Mouse (Mus musculus) intestine, embryonic 16.5 days (tissue): Measurements from ENCODE around the gene Pias3. TPM values are rescaled to one million over a fixed set of nuclear protein-coding genes. Genes with fewer than 3 reads are reported as not detected.
"Not testable (repeated sequence)": the region's sequence is repeated elsewhere in the genome, so short reads cannot be mapped to it uniquely, and the experiment has no call there.

Source experiments
- ATAC-seq: fragments of 200-750 bp; cut with Nextera tagmentation; 2 replicates; pipeline ENCODE4 v1.8.0; 2017; ENCODE audit warnings: moderate TSS enrichment, moderate library complexity
- H3K27ac ChIP-seq: fragments of 300-500 bp; sonication (generic); 2 replicates; pipeline ENCODE4 v1.5.1; 2014; ENCODE audit warnings: mild to moderate bottlenecking, low read length
- H3K27me3 ChIP-seq: fragments of 300-500 bp; sonication (generic); replicated peaks from 2 replicates; pipeline ENCODE4 v1.6.1; 2014; ENCODE audit warnings: low read length, control low read depth, mixed read lengths; ENCODE audit not compliant: control insufficient read depth, insufficient read depth
- H3K36me3 ChIP-seq: fragments of 300-500 bp; sonication (generic); 2 replicates; pipeline ENCODE4 v1.6.1; 2014; ENCODE audit warnings: low read length, control low read depth; ENCODE audit not compliant: control insufficient read depth, insufficient read depth
- H3K4me1 ChIP-seq: fragments of 300-500 bp; sonication (generic); 2 replicates; pipeline ENCODE4 v1.6.1; 2014; ENCODE audit warnings: low read length, control low read depth, mixed read lengths; ENCODE audit not compliant: control insufficient read depth, insufficient read depth
- H3K4me2 ChIP-seq: fragments of 300-500 bp; sonication (generic); 2 replicates; pipeline ENCODE4 v1.6.1; 2014; ENCODE audit warnings: low read depth, low read length, control low read depth
- H3K4me3 ChIP-seq: fragments of 300-500 bp; sonication (generic); 2 replicates; pipeline ENCODE4 v1.5.1; 2014; ENCODE audit warnings: mild to moderate bottlenecking, low read length
- H3K9ac ChIP-seq: fragments of 300-500 bp; sonication (generic); 2 replicates; pipeline ENCODE4 v1.6.1; 2014; ENCODE audit warnings: low read depth, low read length
- H3K9me3 ChIP-seq: fragments of 300-500 bp; sonication (generic); 2 replicates; pipeline ENCODE4 v1.6.1; 2016; ENCODE audit warnings: low read length, control low read depth; ENCODE audit not compliant: control insufficient read depth
- WGBS: fragments of 180-500 bp; shearing (Covaris S2); extraction: QIAGEN DNeasy Blood & Tissue Kit; methylation state at CpG from one replicate; pipeline ENCODE4 v1.1.7; 2014; 5-methylcytosine and 5-hydroxymethylcytosine counted together
- polyA plus RNA-seq: library from polyadenylated mRNA; unstranded; fragments of >200 nt; fragmentation: Nextera tagmentation; extraction: Ambion mirVana; gene quantifications from 2 replicates; pipeline ENCODE4 v1.2.1, GENCODE M21; 2015

The Pias3 gene
- polyA plus RNA-seq, 1 experiment from 2014 or later = 35.7 TPM

DNA sequence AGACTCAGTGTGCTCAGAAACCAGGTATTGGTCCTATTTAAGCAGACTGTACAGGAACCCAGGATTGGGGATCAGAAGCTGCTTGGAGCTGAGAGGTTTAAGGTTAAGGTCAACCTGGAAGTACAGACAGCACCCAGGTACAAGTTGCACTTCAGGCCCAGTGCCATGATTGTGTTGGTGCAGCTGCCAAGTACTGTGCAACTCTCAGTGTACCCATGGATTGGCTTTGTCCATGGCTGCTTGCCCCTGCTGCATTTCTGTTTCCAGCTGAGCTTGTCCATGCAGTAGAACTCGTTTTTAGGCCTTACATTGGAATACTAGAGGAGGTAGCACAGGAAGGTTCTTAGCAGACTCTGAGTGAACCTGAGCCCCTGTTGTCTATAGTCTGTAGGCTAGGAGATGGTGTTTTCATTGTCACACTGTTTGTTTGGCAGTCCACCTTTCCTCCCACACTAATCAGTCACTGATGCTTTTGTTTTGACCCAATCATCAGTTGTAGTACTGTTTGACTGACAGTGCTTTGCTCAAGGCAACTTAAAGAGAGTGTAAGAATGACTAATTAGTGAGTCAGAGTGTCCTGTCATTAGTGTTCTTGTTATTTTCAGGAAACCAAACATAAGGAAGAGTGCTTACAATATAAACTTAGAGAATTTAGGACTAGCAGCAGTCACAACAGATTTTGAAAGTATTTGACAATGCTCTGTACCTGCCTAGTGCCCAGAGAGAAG lies 41.0 kb downstream of the Pias3 start:
- ATAC-seq = no peak
- no peak overlapping the region for H3K4me2 ChIP-seq
- H3K27ac ChIP-seq = no peak overlapping the region
- no peak overlapping the region for H3K9ac ChIP-seq
- WGBS = 59% methylated on average over 1 of the region's 1 CpGs
- H3K27me3 ChIP-seq = no peaks in the 10 kb centered on the region
- no peak overlapping the region for H3K4me3 ChIP-seq
- no peaks in the 10 kb centered on the region for H3K9me3 ChIP-seq
- no peaks in the 10 kb centered on the region for H3K4me1 ChIP-seq
- H3K36me3 ChIP-seq = no peaks in the 10 kb centered on the region

DNA sequence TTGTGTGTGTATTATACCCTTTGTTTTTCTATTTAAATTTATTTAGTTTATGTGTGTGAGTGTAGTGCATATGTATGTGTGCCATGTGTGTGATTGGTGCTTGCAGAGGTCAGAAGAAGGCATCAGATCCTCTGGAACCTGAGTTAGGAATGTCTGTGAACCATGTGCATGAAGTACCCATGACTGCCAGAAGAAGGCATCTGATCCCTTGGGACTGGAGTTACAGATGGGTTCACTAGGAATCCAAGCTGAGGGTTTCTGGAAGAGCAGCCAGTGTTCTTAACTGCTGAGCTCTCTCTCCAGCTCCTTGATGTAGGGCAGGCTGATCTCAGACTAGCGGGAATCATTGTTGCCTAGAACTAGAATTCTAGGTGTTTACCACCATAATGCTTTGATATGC lies 41.8 kb downstream of the Pias3 start:
- 78% methylated on average over 1 of the region's 1 CpGs for WGBS
- H3K27me3 ChIP-seq = no peaks in the 10 kb centered on the region
- H3K4me2 ChIP-seq = no peak overlapping the region
- H3K36me3 ChIP-seq = no peaks in the 10 kb centered on the region
- H3K9ac ChIP-seq = no peak overlapping the region
- H3K4me1 ChIP-seq = no peaks in the 10 kb centered on the region
- no peaks in the 10 kb centered on the region for H3K9me3 ChIP-seq
- no peak overlapping the region for H3K4me3 ChIP-seq
- ATAC-seq = no peak
- H3K27ac ChIP-seq = no peak overlapping the region

DNA sequence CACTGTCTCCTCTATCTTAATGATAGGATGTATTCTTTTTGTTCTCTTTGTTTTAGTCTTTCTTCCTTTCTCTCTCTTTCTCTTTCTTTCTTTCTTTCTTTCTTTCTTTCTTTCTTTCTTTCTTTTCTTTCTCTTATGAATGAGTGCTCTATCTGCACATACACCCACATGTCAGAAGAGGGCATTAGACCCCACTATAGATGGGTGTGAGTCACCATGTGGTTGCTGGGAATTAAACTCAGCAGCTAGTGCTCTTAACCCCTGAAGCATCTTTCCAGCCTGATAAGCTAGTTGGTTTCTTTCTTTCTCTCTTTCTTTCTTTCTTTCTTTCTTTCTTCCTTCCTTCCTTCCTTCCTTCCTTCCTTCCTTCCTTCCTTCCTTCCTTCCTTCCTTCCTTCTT lies 44.1 kb downstream of the Pias3 start:
- H3K27me3 ChIP-seq, H3K4me2 ChIP-seq, H3K9me3 ChIP-seq, H3K27ac ChIP-seq, H3K9ac ChIP-seq, H3K4me1 ChIP-seq, ATAC-seq, H3K4me3 ChIP-seq, H3K36me3 ChIP-seq: not testable (repeated sequence)

DNA sequence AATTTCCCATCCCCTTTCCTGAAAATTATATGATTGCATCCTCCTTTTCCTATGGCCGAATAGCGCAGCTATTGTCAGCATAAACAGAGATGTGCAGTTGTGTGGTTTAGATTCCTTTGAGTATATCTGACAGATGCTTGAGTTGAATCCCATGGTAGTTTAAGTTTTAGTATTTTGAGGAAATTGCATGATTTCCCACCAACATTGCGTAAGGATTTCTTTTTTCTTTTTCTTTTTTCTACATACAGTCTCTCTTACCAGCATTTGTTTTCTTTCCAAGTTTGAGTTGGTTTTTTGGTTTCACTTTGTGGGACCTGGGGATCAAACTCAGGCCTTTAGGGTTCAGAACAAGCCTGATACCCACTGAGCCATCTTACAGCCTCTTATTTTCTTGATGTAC lies 48.2 kb downstream of the Pias3 start:
- Histone ChIP-seq H3K9me3 (no peaks in the 10 kb centered on the region), H3K36me3 (no peaks in the 10 kb centered on the region), H3K27ac (no peak overlapping the region), H3K9ac (no peak overlapping the region), H3K4me3 (no peak overlapping the region), H3K4me2 (no peak overlapping the region), H3K4me1 (no peaks in the 10 kb centered on the region), H3K27me3 (no peaks in the 10 kb centered on the region)
- no peak for ATAC-seq
- WGBS = 97% methylated on average over 3 of the region's 3 CpGs

DNA sequence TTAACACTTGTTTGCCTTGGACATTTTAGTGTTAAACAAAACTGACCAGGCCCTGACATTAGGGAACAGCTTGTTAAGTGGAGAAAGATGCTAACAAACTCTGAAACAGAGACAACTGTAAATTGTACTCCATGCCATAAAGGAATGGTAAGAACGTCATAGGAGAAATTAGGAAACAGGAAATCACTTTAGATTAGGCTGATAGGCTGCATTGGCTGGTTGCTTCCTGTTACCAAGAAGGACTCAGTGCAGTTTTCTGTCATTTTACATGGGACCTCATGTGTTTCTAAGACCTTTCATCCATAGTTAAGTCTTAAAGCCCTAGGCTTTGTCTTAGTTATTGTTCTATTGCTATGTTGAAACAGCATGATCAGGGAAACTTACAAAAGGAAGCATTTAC lies 50.6 kb downstream of the Pias3 start:
- Histone ChIP-seq H3K4me2 (no peak overlapping the region), H3K9me3 (no peaks in the 10 kb centered on the region), H3K4me1 (no peaks in the 10 kb centered on the region), H3K9ac (no peak overlapping the region), H3K36me3 (no peaks in the 10 kb centered on the region), H3K4me3 (no peak overlapping the region), H3K27ac (no peak overlapping the region), H3K27me3 (no peaks in the 10 kb centered on the region)
- WGBS = 49% methylated on average over 1 of the region's 1 CpGs
- no peak for ATAC-seq

Other genes starting within 250 kb of the Pias3 start
- 0.12 and 0.21 TPM in 2 replicates for gene BC107364, start 244.1 kb upstream of the Pias3 start, polyA plus RNA-seq
- 0.15 and 0.37 TPM in 2 replicates for gene Hfe2, start 171.2 kb upstream of the Pias3 start, polyA plus RNA-seq
- 146 and 152 TPM in 2 replicates for gene Txnip, start 138.4 kb upstream of the Pias3 start, polyA plus RNA-seq
- gene Gm16253, start 119.4 kb upstream of the Pias3 start, polyA plus RNA-seq = 0.45 and 0.97 TPM in 2 replicates
- gene Polr3gl, start 102.2 kb upstream of the Pias3 start, polyA plus RNA-seq = 23.1 and 24.4 TPM in 2 replicates
- gene Ankrd34a, start 99.7 kb upstream of the Pias3 start, polyA plus RNA-seq = 2.0 and 2.1 TPM in 2 replicates
- gene Lix1l, start 95.2 kb upstream of the Pias3 start, polyA plus RNA-seq = 4.8 TPM in 2 replicates
- gene Rbm8a, start 66.5 kb upstream of the Pias3 start, polyA plus RNA-seq = 100 and 103 TPM in 2 replicates
- gene Pex11b, start 61.0 kb upstream of the Pias3 start, polyA plus RNA-seq = 43.7 and 44.4 TPM in 2 replicates
- gene Gm42957, start 60.9 kb upstream of the Pias3 start, polyA plus RNA-seq = 0.11 TPM in 1 of 2 replicates, not detected in the other
- gene Itga10, start 50.8 kb upstream of the Pias3 start, polyA plus RNA-seq = 0.48 and 0.49 TPM in 2 replicates
- gene Ankrd35, start 26.3 kb upstream of the Pias3 start, polyA plus RNA-seq = 0.28 and 0.39 TPM in 2 replicates
- gene Nudt17, start 12.2 kb downstream of the Pias3 start, polyA plus RNA-seq = 5.6 and 6.2 TPM in 2 replicates
- 37.7 and 41.0 TPM in 2 replicates for gene Polr3c, start 31.2 kb downstream of the Pias3 start, polyA plus RNA-seq
- 43.6 and 47.3 TPM in 2 replicates for gene Rnf115, start 31.3 kb downstream of the Pias3 start, polyA plus RNA-seq
- 45.2 and 67.0 TPM in 2 replicates for gene Pdzk1, start 132.9 kb downstream of the Pias3 start, polyA plus RNA-seq
- 1.4 and 1.6 TPM in 2 replicates for gene Cd160, start 133.0 kb downstream of the Pias3 start, polyA plus RNA-seq
- 12.5 and 13.6 TPM in 2 replicates for gene Gja5, start 208.3 kb downstream of the Pias3 start, polyA plus RNA-seq
- gene Gpr89, start 209.0 kb downstream of the Pias3 start, polyA plus RNA-seq = 93.4 and 103 TPM in 2 replicates
- gene Gja8, start 229.6 kb downstream of the Pias3 start, polyA plus RNA-seq = 0.04 TPM in 1 of 2 replicates, not detected in the other